Mouse (Mus musculus): ENCODE measurements around the gene Mfsd10.
"Not testable (repeated sequence)": the region's sequence is repeated elsewhere in the genome, so short reads cannot be mapped to it uniquely, and the experiment has no call there.

Mfsd10 gene

GRCm38 (mm10) chr5:34607100-34607880 is 29.7 kb downstream of the Mfsd10 start:
- peak; percentile 31 for DNase-seq (ENCODE audit: low spot score)

DNA sequence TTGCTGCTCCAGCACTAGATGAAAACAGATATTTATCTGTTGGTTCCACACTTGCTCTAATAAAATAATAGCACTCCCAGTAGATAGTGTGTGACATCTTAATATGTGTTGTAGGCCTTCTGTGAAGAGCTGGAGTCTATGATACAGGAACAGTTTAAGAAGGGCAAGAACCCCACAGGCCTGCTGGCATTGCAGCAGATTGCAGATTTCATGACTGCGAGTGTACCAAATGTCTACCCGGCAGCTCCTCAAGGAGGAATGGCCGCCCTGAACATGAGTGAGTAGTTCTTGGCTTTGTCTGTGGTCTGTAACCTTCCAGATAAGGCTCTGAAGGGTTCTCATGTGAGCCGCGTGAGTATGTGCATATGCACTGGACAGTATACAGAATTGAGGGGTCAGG is 32.4 kb downstream of the Mfsd10 start:
- DNase-seq (ENCODE audit: low spot score), result no peak

GRCm38 (mm10) chr5:34593202-34593727 is 43.7 kb downstream of the Mfsd10 start:
- DNase-seq (ENCODE audit: low spot score), result no peak

- DNase-seq (ENCODE audit: low spot score), result no peak
Observed at GRCm38 (mm10) chr5:34592666-34593065, 44.3 kb downstream of the Mfsd10 start.

GRCm38 (mm10) chr5:34592224-34592623 is 44.8 kb downstream of the Mfsd10 start:
- DNase-seq (ENCODE audit: low spot score), result not testable (repeated sequence)

DNA sequence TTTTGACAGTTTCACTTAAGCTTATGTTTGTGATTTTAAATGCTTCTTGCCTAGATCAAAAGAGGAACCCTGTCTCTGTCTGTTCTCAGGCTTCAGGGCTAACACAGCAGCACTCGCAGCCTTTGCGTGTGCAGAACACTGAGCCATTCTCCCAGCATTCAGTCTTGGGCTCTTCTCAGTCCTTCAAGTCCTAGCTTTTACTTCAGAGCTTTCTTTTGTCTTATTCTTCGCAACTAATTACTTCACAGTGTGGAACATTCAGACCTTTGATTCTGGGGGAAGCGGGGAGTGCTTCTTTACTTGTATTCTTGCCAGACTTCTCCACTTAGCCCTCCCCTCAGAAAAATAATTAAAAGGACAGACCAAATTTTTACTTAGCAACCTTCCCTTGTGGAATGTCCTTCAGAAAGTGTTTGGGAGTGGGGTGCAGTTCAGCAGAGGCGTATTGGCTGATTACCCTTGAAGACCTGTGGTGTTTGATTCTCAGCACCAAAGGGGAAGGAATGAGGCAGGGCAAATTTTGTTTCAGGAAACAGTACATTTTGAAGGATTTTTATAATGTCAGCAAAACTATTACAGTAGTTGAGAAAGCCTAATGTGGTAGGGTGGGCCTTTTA is 45.5 kb downstream of the Mfsd10 start:
- no peak for DNase-seq (ENCODE audit: low spot score)

DNA sequence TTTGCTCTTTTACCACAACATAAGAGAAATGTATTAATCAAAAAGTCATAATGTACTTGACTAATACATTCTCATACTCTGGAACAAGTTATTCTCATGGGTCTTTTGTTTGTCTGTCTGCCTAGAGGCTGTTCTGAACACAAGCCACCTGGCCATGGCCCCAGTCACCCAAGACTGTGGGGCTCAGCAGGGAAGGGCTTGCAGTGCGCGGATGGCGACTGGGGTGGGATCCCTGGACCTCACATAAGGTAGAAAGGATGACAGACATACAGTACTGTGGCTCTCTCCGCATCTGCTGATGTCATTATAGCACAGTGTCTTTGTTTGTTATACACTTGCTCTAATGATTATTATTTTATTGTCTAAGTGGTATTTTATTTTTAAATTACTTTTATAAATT is 46.3 kb downstream of the Mfsd10 start:
- DNase-seq (ENCODE audit: low spot score), result no peak

GRCm38 (mm10) chr5:34590059-34590458 is 47.0 kb downstream of the Mfsd10 start:
- DNase-seq (ENCODE audit: low spot score), result no peak

DNA sequence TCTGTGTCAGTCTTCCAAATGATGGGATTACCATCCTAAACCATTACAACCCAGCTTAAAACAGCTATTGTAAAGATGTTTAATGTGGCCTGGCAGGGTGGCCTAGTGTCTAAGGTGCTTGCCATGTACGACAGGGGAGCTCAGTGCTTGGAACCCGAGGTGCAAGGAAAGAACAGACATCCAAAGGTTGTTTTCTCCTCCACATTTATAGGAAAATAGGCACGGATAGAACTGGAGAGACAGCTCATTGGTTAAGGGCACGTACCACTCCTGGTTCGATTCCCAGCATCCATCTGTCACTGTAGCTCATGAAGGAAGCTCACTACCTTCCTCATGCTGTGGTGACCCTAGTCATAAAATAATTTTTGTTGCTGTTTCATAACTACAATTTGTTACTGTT is 49.1 kb downstream of the Mfsd10 start:
- DNase-seq (ENCODE audit: low spot score), result no peak

- DNase-seq (ENCODE audit: low spot score), result no peak
Observed at GRCm38 (mm10) chr5:34585216-34585615, 51.8 kb downstream of the Mfsd10 start.

Data from lung, postnatal 25 days (tissue).